Mouse (Mus musculus) liver, postnatal 0 days (tissue): Measurements from ENCODE around the gene Furin.

Experiments
- CTCF ChIP-seq: sonication (generic); IDR thresholded peaks from 2 replicates; pipeline ENCODE4 v1.5.1; 2016; ENCODE audit warnings: antibody characterized with exemption, low read depth
- EP300 ChIP-seq: IDR thresholded peaks from 2 replicates; pipeline ENCODE4 v1.6.1; 2016; ENCODE audit warnings: antibody characterized with exemption, low read depth, mild to moderate bottlenecking

GRCm38 (mm10) chr7:80422759-80423480 is 17.7 kb upstream of the Furin start:
- no peak for TF ChIP-seq CTCF
- TF ChIP-seq EP300 = no peak
